Mouse (Mus musculus): ENCODE data around the gene Usp3. TPM values are rescaled to one million over a fixed set of nuclear protein-coding genes. Genes with fewer than 3 reads are reported as not detected.

Usp3 gene
- total RNA-seq, 1 experiment from 2014 or later = 170 TPM

DNA sequence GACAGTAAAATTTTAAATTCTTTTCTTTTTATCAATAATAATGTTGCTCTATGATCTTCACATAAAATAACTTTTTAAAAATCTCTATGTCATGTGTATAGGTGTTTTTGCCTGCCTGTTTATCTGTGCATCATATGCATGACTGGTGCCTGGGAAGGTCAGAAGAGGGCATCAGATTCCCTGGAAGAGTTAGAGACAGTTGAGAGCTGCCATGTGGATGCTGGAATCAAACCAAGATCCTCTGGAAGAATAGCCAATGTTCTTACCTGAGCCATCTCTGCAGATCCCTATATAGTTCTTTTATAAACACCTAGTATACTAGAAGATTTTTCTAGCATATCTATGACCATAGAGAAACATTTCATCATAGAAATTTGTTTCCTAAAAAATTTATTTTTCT, 8.8 kb downstream of the Usp3 start:
- no peak for ATAC-seq (replicated peaks; ENCODE audit: insufficient number of reproducible peaks, low FRiP score, low TSS enrichment, poor library complexity, severe bottlenecking)

DNA sequence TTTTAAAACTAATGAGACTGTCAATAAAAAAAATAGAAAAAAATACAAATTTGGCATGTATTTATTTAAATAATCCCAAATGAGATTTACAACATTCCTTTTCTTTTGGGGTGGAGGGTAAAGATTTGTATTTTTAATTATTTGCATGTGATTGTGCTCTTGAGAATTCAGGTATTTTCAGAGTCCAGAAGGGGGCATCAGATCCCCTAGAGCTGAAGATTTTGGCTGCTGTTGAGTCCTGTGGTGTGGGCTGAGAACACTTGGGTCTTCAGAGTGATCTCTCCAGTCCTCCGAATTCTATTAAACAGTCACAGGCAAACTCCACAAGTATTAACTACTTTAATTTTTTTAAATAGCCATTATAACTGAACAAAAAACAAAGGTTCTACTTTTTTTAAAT, 9.7 kb downstream of the Usp3 start:
- ATAC-seq (replicated peaks; ENCODE audit: insufficient number of reproducible peaks, low FRiP score, low TSS enrichment, poor library complexity, severe bottlenecking) = no peak

DNA sequence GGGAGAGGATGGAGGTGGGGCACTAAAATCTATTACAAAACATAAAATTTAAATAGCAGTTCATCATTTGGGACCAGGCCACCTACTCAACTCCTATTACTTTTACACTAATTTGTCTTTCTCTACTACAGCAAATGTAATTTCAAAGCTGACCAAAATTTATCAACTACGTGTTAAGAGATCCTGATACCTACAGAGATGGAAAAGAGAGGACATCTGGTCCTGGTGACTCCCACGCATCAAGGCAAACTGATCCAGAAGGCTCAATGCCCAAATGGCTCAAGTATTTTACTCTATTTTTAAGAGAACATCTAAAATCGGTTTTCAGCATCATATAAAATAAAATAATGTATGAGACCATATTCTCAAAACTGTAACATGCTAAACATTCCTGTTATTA, 11.2 kb downstream of the Usp3 start:
- no peak for ATAC-seq (replicated peaks; ENCODE audit: insufficient number of reproducible peaks, low FRiP score, low TSS enrichment, poor library complexity, severe bottlenecking)

DNA sequence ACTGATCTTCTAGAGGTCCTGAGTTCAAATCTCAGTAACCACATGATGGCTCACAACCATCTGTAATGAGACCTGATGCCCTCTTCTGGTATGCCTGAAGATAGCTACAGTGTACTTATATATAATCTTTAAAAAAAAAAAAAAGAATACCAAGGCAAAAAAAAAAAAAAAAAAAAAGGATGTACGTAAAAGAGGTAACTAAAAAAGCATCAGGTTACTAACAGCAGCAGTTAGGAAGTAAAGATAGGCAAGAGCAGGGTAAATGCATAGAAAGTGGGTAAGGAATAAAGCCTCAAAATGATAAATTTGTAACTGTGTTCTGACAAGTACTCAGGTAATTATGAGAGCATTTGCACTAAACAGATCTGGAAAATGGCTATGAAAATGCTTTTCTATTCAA, 12.2 kb downstream of the Usp3 start:
- ATAC-seq (replicated peaks; ENCODE audit: insufficient number of reproducible peaks, low FRiP score, low TSS enrichment, poor library complexity, severe bottlenecking) = no peak

DNA sequence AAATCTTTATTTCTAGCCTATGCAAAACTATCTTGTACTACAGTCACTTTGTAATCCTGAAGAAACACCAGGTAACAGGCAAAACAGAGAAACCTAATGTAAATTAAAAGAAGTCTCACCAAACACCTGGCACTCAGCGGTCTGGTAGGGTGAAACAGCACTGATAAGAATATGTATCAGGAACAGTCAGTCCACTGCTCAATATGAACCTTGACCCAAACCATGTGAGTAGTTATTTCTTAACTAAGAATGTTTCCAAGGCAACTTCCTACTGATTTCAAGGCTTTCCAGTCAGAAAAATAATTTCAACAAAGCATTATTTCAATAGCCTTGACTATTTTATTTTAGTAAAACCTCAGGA, 17.1 kb downstream of the Usp3 start:
- ATAC-seq (replicated peaks; ENCODE audit: insufficient number of reproducible peaks, low FRiP score, low TSS enrichment, poor library complexity, severe bottlenecking) = no peak

DNA sequence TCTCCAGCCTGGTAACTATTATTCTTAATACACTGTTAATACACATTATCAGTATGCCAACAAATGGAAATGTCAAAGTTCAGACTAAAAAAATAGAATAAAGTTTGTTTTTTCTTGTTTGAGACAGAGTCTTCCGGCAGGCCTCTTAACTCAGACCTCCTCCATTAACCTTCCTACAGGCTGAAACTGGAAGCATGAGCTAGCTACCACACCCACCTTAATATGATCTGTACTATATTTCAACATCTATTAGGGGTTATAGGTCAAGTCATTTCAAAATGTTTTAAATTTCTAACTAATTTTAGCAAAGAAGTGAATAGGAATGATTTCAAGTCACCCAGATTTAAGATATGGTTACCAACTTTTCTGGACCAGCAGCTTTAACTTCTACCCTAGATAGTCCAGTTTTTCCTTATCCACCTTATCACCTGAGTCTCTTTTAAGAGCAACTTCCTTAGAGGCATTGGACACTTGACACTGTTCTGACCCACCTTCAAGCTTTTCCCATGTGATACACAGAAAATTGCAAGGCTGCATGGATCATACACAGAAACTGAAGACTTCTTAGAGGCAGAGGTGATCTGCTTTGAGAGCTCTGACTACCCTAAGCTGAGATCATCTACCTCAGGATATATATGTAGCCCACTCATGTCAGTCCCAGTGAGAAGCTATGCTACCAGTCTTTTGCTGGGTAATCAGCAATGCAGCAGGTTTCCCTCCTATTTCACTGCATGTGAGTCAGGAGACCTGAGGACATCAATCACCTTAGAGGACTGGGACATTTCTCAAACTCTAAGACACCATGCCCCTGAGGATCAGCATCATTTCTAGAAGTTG, 17.7 kb downstream of the Usp3 start:
- ATAC-seq (replicated peaks; ENCODE audit: insufficient number of reproducible peaks, low FRiP score, low TSS enrichment, poor library complexity, severe bottlenecking) = no peak; the same call in 1 of the 2 replicates

DNA sequence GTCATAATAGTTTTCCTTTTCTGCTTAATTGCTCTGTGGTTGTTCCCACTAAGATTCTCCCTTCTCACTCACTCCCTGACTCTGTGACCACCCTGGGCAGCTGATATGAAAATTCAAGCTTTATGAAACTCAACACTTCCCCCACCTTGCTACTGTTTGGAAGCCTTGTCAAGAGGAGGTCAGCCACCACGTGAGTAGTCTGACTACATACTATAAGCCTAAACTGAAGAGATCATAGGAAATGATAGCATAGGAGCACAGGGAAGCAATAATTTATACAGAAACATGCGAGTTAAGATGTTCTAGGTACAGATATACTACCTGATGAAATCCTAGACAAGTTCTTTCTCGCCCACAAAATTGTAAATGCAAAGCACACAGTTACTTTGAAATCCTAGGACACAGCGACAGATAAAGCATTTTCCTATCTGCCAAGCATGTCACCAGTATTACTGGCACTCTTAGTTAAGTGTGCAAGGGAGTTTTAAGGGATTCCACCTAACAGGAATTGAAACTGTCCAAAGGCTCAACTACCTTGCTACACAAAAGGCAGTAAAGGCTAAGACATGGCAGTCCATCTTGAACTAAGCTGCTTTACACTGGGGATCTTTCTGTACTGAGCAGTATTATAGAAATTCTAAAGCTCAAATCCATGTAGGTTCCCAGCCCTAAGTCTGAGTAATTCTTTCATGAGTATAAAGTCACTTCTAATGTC, 20.8 kb downstream of the Usp3 start:
- ATAC-seq (replicated peaks; ENCODE audit: insufficient number of reproducible peaks, low FRiP score, low TSS enrichment, poor library complexity, severe bottlenecking) = no peak

DNA sequence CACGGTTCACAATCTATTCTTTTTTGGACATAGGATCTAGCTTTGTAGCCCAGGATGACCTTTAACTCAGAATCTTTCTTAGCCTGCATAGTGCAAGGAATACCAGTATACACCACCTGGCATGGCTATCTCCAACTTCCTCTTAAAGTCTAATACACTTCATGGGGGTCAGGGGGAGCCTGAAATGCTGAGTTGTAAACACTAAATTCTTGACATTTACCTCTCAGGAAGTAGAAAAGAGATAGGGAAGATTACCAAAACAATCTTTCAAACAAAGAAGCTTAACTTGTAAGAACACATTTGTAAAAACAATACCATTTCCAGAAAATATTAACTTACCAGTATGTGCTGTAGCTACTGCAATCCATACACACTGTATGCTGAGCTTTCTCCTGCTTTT, 30.7 kb downstream of the Usp3 start:
- ATAC-seq (replicated peaks; ENCODE audit: insufficient number of reproducible peaks, low FRiP score, low TSS enrichment, poor library complexity, severe bottlenecking) = no peak

DNA sequence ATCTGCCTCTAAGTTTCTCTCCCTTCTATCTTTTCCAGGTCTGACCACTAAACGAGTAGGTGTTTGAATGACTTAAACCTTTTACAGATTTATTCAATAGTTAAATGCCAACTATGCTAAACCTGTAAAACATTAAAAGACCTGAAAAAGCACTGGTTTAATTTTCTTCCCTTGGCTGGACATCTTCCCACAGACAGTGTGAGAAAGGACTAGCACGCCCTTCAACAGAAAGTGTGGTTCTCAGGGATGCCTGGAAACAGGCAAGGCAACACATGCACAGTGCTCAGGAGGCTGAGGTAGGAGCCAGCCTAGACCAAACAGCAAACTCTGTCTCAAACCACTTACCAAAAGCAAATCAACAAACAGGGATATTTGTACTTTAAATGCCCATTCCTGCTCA, 31.4 kb downstream of the Usp3 start:
- ATAC-seq (replicated peaks; ENCODE audit: insufficient number of reproducible peaks, low FRiP score, low TSS enrichment, poor library complexity, severe bottlenecking) = no peak

DNA sequence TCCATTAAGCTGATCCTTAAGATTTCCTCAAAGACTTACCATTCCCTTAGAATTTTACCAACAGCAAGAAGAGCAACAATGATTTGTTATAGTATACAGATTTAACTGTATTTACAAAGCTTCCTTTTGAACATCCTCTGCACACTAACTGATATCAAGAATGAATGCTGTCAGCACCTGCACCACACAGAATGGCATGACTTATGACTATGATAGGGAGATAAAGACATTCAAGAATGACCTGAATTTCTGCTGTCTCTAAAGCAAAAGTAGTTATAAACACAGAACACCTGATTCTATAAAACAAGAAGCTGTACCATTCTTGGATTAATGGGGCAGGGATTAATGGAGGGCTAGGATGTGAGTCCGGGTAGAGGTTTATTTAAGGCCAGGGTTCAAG, 32.2 kb downstream of the Usp3 start:
- no peak for ATAC-seq (replicated peaks; ENCODE audit: insufficient number of reproducible peaks, low FRiP score, low TSS enrichment, poor library complexity, severe bottlenecking)

DNA sequence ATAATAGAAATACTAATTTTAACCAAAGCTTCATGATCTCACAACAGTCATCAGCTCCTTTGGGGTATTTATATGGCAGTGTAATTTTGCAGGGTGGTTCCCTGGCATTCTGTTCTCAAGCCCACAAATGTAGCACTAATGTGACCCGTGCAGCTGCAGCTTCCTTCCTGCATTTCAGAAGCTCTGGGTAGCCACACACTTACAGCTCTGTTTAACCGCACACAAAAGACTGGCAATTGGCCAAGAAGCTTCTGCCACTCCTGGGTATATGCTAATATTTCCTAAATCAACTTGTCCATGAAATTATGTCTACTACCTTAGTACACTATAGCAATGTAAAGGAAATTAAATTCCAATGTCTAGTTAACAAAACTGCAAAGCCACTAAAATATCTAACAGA, 32.6 kb downstream of the Usp3 start:
- no peak for ATAC-seq (replicated peaks; ENCODE audit: insufficient number of reproducible peaks, low FRiP score, low TSS enrichment, poor library complexity, severe bottlenecking)

DNA sequence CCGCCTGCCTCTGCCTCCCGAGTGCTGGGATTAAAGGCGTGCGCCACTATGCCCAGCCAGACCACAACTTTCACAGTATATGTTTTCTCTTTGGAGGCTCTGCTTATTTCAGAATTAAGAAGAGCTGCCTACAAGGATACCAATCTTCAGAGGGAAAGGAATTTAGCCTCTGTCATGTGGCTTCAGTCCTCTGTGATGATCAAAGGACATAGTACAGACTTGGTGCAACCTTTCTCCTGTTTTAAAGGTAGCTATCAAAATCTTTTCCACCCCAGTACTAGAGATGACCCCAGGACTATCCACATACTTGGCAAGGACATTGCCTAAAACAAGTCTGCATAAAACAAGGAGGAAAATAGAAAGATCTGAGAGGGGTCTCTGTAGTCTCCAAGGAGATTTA, 34.0 kb downstream of the Usp3 start:
- no peak for ATAC-seq (replicated peaks; ENCODE audit: insufficient number of reproducible peaks, low FRiP score, low TSS enrichment, poor library complexity, severe bottlenecking)

DNA sequence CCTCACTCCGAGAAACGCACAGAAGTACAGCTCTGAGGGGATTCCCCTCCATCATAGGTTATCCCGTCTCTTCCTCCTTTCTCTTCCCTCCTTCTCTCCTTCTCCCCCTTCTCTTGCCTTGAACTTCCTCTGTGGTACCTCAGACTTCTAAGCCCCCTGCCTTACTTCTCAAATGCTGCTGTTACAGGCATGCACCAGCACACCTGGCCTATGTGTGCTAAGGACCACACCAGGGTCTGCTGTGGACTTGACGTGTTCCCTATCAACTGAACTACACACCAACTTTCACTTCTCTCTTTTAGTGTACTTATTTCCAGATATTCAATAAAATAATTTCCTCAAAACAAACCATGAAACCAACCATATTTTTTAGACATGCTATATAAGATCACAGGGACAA, 50.2 kb downstream of the Usp3 start:
- ATAC-seq (replicated peaks; ENCODE audit: insufficient number of reproducible peaks, low FRiP score, low TSS enrichment, poor library complexity, severe bottlenecking) = no peak

DNA sequence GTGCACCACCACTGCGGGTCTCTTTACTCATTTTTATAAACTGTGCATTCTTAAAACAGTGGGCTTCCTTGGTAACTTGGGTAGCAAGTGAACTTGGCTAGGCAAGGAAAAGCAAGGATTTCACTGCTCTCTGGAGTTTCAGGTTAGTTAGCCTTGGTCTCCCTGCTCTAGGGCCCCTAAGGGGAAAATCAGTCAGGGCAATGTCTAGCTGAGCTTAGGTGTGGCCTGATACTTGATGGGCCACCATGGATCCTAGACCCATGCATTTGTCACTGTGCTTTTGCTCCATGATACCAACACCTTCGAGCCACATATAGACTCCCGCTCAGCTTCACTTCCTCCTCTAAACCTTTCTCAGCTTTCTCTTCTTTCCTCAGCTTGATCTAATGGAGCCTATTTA, 71.3 kb downstream of the Usp3 start:
- no peak for ATAC-seq (replicated peaks; ENCODE audit: insufficient number of reproducible peaks, low FRiP score, low TSS enrichment, poor library complexity, severe bottlenecking)

DNA sequence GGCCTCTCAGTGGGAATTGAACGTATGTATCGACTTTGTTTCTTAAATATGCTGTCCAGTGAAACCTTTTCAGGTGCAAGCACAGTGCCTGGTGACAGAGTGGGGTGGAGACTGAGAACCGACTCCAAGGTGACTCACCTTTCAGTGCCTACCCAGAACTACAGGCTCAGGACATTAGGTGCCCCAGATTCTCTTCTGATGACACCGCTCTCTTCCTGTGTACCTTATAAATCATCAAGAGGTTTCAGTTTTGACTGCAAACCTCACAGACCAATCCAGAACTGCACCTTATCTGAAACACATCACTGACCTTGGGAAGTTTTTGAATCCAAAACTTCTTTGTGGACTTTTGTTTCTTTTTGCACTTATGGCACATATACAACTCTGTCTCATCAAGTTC, 72.6 kb downstream of the Usp3 start:
- ATAC-seq (replicated peaks; ENCODE audit: insufficient number of reproducible peaks, low FRiP score, low TSS enrichment, poor library complexity, severe bottlenecking) = no peak

DNA sequence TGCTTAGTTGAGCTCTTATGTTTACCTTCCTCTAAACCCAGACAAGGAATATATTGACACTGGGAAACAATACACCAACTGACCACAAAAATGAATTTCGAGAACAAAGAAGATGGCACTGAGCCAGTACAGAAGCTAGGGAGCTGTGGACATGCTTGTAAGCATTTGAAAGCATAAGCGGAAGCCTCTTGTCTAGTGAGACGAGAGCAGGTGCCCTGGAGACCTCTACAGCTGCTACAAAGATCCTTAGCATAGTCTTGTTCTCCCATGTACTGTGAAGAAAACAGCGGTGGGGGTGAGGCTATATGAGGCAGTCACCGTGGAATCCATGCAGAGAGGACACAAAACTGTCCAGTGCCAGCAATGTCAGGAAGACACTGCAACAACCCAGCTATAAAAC, 74.0 kb downstream of the Usp3 start:
- no peak for ATAC-seq (replicated peaks; ENCODE audit: insufficient number of reproducible peaks, low FRiP score, low TSS enrichment, poor library complexity, severe bottlenecking)

DNA sequence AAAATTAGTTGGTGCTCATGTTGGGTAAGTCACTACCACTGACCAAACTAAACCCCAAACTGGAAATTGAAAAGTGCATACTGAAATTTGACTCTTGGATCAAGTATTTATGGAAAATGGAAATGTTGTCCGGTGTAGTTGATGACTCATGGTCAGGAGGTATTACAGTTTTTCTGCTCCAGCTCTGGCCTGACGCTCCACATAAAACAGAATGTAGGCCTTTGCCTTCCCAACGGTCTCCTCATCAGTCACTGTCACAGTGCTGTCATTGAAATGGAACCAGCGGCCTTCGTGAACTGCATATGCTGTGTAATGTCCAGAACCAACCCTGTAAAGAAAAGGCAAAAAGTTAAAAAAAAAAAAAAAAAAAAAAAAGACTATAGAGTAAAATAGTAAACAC, 74.7 kb downstream of the Usp3 start:
- ATAC-seq (replicated peaks; ENCODE audit: insufficient number of reproducible peaks, low FRiP score, low TSS enrichment, poor library complexity, severe bottlenecking) = no peak

DNA sequence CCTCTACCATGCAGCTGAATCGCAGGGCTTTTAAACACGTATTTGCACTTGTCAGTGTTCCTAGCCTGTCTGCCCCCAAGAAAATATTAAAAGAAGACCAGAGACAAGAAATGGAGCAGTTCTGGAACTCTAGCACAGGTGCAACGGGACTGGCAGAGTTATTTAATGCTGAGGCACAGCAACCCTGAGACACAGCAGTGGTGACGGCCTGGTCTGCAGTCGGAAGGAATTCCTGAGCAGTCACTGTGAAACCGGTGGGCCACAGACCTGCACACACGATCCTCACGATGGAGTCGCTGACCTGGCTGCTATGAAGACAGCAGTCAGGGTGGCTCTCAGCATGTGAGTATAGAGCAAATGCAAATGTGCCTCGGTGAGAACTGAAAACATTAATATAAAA, 75.2 kb downstream of the Usp3 start:
- no peak for ATAC-seq (replicated peaks; ENCODE audit: insufficient number of reproducible peaks, low FRiP score, low TSS enrichment, poor library complexity, severe bottlenecking)

DNA sequence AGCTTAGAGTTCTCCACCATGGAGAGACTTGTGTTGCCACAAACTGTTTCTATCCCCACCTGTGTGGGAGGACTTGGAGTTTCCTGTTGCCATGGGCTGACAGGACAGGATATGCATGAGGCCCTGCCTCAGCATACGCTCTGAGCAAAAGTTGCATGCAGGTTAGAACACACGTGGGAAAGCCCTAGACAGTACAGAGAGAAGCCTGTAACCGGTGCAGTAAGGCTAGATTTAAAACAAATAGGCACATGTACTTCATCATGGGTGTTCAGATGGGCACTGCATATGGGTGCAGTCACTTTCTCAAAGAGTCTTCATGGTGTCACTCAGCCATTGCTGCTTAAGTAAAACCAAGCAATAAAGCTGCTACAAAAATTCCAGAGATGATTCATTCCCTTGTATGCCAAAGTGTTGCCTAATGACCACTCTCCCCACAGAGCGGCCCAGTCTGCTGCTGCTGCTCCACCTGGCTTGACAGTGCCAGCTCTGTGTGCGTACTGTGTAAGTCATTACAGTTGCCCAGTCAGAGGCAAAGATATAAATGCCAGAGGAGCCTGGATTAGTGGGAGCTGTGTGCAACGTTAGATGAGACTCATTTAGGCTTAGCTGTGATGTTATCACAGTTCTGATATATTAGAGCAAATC, 76.5 kb downstream of the Usp3 start:
- no peak for ATAC-seq (replicated peaks; ENCODE audit: insufficient number of reproducible peaks, low FRiP score, low TSS enrichment, poor library complexity, severe bottlenecking)

DNA sequence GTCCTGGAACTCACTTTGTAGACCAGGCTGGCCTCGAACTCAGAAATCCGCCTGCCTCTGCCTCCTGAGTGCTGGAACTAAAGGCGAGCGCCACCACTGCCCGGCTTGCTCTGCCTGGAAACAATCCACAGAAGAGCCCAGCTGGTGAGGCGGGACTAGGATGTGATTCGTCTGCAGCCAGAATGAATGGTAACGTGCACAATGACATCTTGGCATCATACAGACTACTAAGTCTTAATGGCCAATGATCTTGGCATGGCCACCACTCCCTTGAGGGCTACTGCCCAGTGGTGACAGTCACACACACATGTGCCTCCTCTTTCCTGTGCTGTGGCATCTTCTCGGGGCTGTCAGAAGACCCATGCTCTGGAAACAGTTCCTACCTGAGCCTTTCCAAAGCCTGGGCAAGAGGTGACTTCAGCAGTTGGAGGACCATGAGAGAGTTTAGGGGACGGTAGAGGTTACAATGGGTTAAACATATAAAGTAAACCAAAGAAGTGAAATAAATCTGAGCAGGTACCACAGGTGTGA, 77.2 kb downstream of the Usp3 start:
- no peak for ATAC-seq (replicated peaks; ENCODE audit: insufficient number of reproducible peaks, low FRiP score, low TSS enrichment, poor library complexity, severe bottlenecking)

All from monocyte, adult 5-6 weeks (primary cell).